Mouse (Mus musculus): ENCODE results near the gene Map2.

Gene Map2

GRCm38 (mm10) chr1:66205517-66205916 is 30.4 kb downstream of the Map2 start:
- no peak for DNase-seq (ENCODE audit: low spot score)

- DNase-seq (ENCODE audit: low spot score), result no peak
These were observed 31.8 kb downstream of the Map2 start for GRCm38 (mm10) chr1:66206904-66207303.

- peak; percentile 20 for DNase-seq (ENCODE audit: low spot score)
These were observed 36.2 kb downstream of the Map2 start for GRCm38 (mm10) chr1:66211074-66211791.

GRCm38 (mm10) chr1:66221497-66221896 is 46.4 kb downstream of the Map2 start:
- DNase-seq (ENCODE audit: low spot score), result no peak

GRCm38 (mm10) chr1:66223331-66223730 is 48.3 kb downstream of the Map2 start:
- DNase-seq (ENCODE audit: low spot score), result peak; percentile 24

- peak; percentile 30 for DNase-seq (ENCODE audit: low spot score)
These were observed 51.6 kb downstream of the Map2 start for GRCm38 (mm10) chr1:66226372-66227368.

GRCm38 (mm10) chr1:66228205-66228604 is 53.1 kb downstream of the Map2 start:
- DNase-seq (ENCODE audit: low spot score), result no peak

GRCm38 (mm10) chr1:66230345-66230744 is 55.3 kb downstream of the Map2 start:
- DNase-seq (ENCODE audit: low spot score), result no peak

- no peak for DNase-seq (ENCODE audit: low spot score)
These were observed 56.9 kb downstream of the Map2 start for GRCm38 (mm10) chr1:66231963-66232362.

GRCm38 (mm10) chr1:66244910-66245309 is 69.8 kb downstream of the Map2 start:
- DNase-seq (ENCODE audit: low spot score), result peak; percentile 26

- DNase-seq (ENCODE audit: low spot score), result no peak
These were observed 76.7 kb downstream of the Map2 start for GRCm38 (mm10) chr1:66251649-66252332.

GRCm38 (mm10) chr1:66252333-66252724 is 77.3 kb downstream of the Map2 start:
- DNase-seq (ENCODE audit: low spot score), result no peak

- DNase-seq (ENCODE audit: low spot score), result no peak
These were observed 88.1 kb downstream of the Map2 start for GRCm38 (mm10) chr1:66263220-66263619.

GRCm38 (mm10) chr1:66266231-66266924 is 91.3 kb downstream of the Map2 start:
- DNase-seq (ENCODE audit: low spot score), result no peak

- no peak for DNase-seq (ENCODE audit: low spot score)
These were observed 102.6 kb downstream of the Map2 start for GRCm38 (mm10) chr1:66277663-66278062.

GRCm38 (mm10) chr1:66279222-66280009 is 104.3 kb downstream of the Map2 start:
- DNase-seq (ENCODE audit: low spot score), result no peak

- no peak for DNase-seq (ENCODE audit: low spot score)
These were observed 105.1 kb downstream of the Map2 start for GRCm38 (mm10) chr1:66280152-66280551.

GRCm38 (mm10) chr1:66282447-66282846 is 107.4 kb downstream of the Map2 start:
- DNase-seq (ENCODE audit: low spot score), result no peak

- DNase-seq (ENCODE audit: low spot score), result no peak
These were observed 113.9 kb downstream of the Map2 start for GRCm38 (mm10) chr1:66288987-66289386.

GRCm38 (mm10) chr1:66292121-66292881 is 117.2 kb downstream of the Map2 start:
- DNase-seq (ENCODE audit: low spot score), result no peak

All from MN1 (cell line).